Mouse (Mus musculus): ENCODE results near the gene Rrbp1. TPM values are rescaled to one million over a fixed set of nuclear protein-coding genes. Genes with fewer than 3 reads are reported as not detected.

Rrbp1 gene
- polyA plus RNA-seq, 1 experiment from 2014 or later = 102 TPM

DNA sequence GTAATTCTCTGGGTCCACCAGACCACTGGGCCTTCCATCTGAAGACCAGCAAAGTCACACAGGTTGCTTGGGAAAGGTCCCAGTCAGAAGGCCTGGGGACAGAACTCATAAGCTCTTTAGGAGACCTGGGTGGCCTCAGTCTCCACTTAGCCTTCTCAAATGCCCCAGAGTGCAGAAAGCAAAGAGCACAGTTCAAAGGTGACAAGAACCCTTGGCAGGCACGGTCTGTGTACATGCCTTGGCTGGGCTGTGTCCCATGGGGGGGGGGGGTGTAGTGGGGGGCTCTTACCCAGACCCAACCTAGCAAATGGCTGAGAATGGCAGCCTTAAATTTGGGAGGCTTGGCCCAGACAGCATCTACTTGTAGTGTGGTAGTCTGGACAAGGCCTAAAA is 60.0 kb downstream of the Rrbp1 start:
- Histone ChIP-seq H3K36me3 (peaks cover 98% of the 10 kb centered on the region), H3K27ac (no peak overlapping the region), H3K27me3 (no peaks in the 10 kb centered on the region), H3K9ac (no peak overlapping the region), H3K4me2 (replicated peaks) (no peak overlapping the region), H3K4me1 (no peaks in the 10 kb centered on the region), H3K4me3 (no peak overlapping the region), H3K9me3 (no peaks in the 10 kb centered on the region)
- 35% methylated on average over 1 of the region's 1 CpGs for WGBS
- no peak for ATAC-seq (ENCODE audit: insufficient number of reproducible peaks, insufficient read depth, low FRiP score, low TSS enrichment)

DNA sequence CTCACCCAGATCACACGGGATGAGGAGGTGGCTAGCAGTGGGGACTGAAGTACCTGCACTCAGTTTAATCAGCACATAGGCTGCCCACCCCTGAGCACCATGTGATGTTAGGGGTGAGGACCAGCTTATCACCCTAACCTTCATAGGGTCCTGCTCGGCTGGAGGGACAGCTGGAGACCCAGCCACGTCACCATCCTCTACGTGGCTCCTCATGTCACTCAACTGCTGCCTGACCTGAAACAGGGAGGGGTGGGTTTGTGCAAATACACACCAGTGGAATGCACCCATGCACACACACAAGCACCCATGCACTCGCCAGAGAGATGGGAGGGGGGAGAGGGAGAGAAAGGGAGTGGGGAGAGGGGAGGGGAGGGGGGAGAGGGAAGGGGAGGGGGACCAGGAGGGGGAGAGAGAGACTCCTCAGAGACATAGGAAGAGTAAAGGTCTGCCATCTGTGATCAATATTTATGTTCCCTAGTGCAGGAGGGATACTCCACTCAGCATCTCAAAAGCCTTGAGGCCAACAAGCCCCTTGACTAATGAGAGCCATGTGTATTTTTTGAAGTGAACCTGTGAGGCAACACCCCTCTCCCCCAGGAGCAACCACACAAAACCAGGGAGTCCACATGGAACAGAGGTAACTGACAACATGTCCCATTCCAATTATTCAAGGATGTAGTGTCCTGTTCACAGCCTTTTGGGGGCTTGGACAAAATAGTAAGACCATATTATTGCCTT is 60.6 kb downstream of the Rrbp1 start:
- no peak overlapping the region for H3K27ac ChIP-seq
- WGBS = 65% methylated on average over 5 of the region's 5 CpGs

DNA sequence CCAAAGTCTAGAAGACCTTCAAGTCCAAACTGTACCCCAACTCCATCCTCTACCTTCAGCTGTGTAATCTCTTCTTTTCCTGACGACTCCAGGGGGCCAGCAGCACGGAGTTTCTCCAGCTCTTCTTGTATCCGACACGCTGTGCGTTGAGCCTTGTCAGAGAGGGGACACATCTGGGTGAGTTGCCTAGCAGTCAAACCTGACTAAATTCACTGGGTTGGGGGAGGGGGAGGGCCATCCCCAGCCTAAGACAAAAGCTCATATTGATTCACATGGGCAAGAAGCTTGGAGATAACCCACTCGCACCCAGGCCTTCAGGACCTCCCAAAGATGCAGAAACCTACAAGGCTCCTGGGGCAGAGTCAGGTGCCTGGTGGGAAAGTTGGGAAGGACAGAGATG is 61.8 kb downstream of the Rrbp1 start:
- no peaks in the 10 kb centered on the region for H3K4me1 ChIP-seq
- 94% methylated on average over 6 of the region's 6 CpGs for WGBS
- peaks cover 97% of the 10 kb centered on the region for H3K36me3 ChIP-seq
- ATAC-seq (ENCODE audit: insufficient number of reproducible peaks, insufficient read depth, low FRiP score, low TSS enrichment) = no peak
- no peak overlapping the region for H3K27ac ChIP-seq
- H3K4me3 ChIP-seq = no peak overlapping the region
- no peaks in the 10 kb centered on the region for H3K27me3 ChIP-seq
- no peaks in the 10 kb centered on the region for H3K9me3 ChIP-seq
- H3K9ac ChIP-seq = no peak overlapping the region
- no peak overlapping the region for H3K4me2 ChIP-seq (replicated peaks)

More for the DNA sequence above, 60.6 kb downstream of the Rrbp1 start:
- no peaks in the 10 kb centered on the region for H3K9me3 ChIP-seq
- peaks cover 98% of the 10 kb centered on the region for H3K36me3 ChIP-seq
- H3K27me3 ChIP-seq = no peaks in the 10 kb centered on the region
- H3K4me1 ChIP-seq = no peaks in the 10 kb centered on the region
- H3K4me2 ChIP-seq (replicated peaks) = no peak overlapping the region
- H3K4me3 ChIP-seq = no peak overlapping the region
- no peak for ATAC-seq (ENCODE audit: insufficient number of reproducible peaks, insufficient read depth, low FRiP score, low TSS enrichment)
- no peak overlapping the region for H3K9ac ChIP-seq

DNA sequence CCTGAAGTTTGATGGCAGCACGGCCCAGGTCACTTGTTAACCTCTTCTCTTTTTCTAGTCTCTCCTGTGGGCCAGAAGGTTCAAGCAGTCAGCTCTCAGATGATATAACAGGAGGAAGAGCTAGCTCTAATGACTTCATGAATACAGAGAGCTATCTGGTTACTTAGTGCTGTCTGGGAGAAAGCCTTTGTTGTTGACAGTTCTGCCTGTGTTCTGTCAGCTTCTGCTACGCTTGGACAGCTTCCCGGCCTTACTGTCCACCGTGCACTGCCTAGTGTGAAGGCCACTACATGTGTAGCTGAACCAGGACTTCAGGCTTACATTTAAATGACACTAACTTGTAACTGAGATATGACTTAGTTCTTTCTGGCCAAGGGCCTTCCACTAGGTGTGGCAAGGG is 62.6 kb downstream of the Rrbp1 start:
- H3K27ac ChIP-seq = no peak overlapping the region

DNA sequence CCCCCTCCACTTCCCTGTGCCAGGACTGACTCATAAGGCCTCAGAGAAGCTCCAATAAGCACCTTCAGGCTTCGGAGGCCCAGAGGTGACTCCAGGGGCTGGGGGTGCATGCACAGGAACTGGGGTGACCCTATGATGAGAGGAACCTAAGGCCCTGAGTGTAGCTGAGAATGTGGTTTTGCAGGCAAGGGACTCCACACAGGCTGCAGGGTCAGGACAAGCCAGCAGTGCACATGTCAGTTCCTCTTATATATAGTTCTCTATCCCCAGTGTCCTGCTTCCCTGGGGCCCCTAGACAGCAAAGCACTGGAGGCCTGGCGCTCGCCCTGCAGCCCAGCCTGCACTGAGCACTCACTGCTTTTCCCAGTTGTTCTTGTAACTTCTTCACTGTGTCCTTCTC is 63.1 kb downstream of the Rrbp1 start:
- Histone ChIP-seq H3K36me3 (peaks cover 96% of the 10 kb centered on the region), H3K9ac (no peak overlapping the region), H3K4me1 (no peaks in the 10 kb centered on the region), H3K27me3 (no peaks in the 10 kb centered on the region), H3K4me3 (no peak overlapping the region), H3K9me3 (no peaks in the 10 kb centered on the region), H3K4me2 (replicated peaks) (no peak overlapping the region), H3K27ac (no peak overlapping the region)
- 89% methylated on average over 3 of the region's 3 CpGs for WGBS
- ATAC-seq (ENCODE audit: insufficient number of reproducible peaks, insufficient read depth, low FRiP score, low TSS enrichment) = no peak

More for the DNA sequence above, 62.6 kb downstream of the Rrbp1 start:
- H3K36me3 ChIP-seq = peaks cover 97% of the 10 kb centered on the region
- H3K4me2 ChIP-seq (replicated peaks) = no peak overlapping the region
- H3K9ac ChIP-seq = no peak overlapping the region
- 89% methylated on average over 4 of the region's 4 CpGs for WGBS
- H3K4me1 ChIP-seq = no peaks in the 10 kb centered on the region
- H3K27me3 ChIP-seq = no peaks in the 10 kb centered on the region
- H3K4me3 ChIP-seq = no peak overlapping the region
- no peaks in the 10 kb centered on the region for H3K9me3 ChIP-seq
- ATAC-seq (ENCODE audit: insufficient number of reproducible peaks, insufficient read depth, low FRiP score, low TSS enrichment) = no peak

DNA sequence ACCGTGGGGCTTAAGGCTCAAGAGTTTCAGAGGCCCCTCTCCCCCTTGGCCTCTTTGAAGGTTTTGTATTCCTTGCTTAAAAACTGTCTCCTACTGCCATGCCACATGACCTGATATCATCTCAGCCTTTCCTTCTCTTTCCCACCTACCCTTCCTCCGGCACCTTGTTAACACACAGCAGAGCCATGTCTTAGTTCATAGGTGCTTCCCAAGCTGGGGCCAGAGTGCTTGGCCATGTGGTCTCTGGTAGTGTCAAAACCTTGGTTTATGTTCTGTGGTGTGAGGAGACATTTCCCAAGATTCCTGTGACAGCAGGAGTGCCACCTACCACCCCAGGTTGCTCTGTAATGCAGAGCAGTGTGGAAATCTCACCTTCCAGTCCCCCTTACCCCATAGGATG is 64.7 kb downstream of the Rrbp1 start:
- Histone ChIP-seq H3K27me3 (no peaks in the 10 kb centered on the region), H3K9me3 (no peaks in the 10 kb centered on the region), H3K36me3 (peaks cover 85% of the 10 kb centered on the region), H3K4me2 (replicated peaks) (no peak overlapping the region), H3K9ac (no peak overlapping the region), H3K4me3 (no peak overlapping the region), H3K27ac (no peak overlapping the region), H3K4me1 (no peaks in the 10 kb centered on the region)
- no peak for ATAC-seq (ENCODE audit: insufficient number of reproducible peaks, insufficient read depth, low FRiP score, low TSS enrichment)
- 95% methylated on average over 2 of the region's 2 CpGs for WGBS

DNA sequence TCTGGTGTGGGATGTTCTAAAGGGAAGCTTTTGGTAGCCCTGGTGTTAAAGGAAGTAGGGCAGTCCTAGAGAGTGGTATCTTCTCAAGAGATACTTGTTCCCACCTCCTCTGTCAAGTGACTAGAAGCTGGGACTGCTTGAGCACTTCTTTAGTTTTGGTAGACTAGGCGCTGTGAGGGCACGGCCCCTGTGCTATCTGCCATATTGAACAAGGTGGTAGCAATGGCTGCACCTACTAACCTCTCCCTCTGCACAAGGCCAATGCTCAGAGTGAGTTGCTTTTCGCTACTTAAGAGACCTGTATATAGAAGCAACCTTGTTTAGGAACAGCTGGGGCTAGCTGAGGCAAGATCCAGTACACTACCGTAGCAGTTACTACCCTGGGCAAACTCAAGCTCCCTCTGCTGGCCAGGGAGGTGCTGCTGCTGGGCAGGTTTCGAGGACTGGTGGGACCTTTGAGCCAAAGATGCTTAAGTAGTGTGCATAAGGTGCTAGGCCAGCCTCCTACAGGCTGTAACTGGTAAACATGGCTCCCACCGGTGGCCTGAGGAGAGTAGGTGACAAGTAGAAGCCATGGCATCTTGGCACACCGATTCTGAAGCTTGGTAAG is 65.5 kb downstream of the Rrbp1 start:
- H3K36me3 ChIP-seq = peaks cover 86% of the 10 kb centered on the region

DNA sequence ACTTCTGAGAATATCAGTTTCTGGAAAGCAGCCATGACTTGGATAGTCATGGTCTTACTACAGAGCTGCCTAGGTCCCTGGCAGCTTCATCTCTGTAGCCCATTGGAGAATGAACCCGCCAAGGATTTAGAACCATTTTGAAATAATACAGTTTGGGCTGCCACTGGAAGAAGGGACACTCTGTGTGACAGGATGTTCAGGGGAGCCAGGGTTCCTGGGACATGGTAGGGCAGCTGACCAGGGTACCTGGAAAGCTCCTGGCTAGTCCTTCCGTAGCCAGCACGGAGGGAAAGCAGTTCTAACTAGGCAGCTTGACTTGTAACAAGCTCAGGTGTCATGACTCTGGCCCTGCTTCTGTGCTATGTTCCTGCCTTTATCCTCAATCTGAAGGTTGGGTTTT is 66.3 kb downstream of the Rrbp1 start:
- peaks cover 86% of the 10 kb centered on the region for H3K36me3 ChIP-seq
- no peaks in the 10 kb centered on the region for H3K27me3 ChIP-seq
- no peak overlapping the region for H3K9ac ChIP-seq
- no peak overlapping the region for H3K4me2 ChIP-seq (replicated peaks)
- WGBS = 88% methylated on average over 3 of the region's 3 CpGs
- H3K9me3 ChIP-seq = no peaks in the 10 kb centered on the region
- H3K4me1 ChIP-seq = no peaks in the 10 kb centered on the region
- ATAC-seq (ENCODE audit: insufficient number of reproducible peaks, insufficient read depth, low FRiP score, low TSS enrichment) = no peak
- no peak overlapping the region for H3K27ac ChIP-seq
- no peak overlapping the region for H3K4me3 ChIP-seq

More for the DNA sequence above, 65.5 kb downstream of the Rrbp1 start:
- H3K27me3 ChIP-seq = no peaks in the 10 kb centered on the region
- no peak for ATAC-seq (ENCODE audit: insufficient number of reproducible peaks, insufficient read depth, low FRiP score, low TSS enrichment)
- no peaks in the 10 kb centered on the region for H3K4me1 ChIP-seq
- no peaks in the 10 kb centered on the region for H3K9me3 ChIP-seq
- no peak overlapping the region for H3K9ac ChIP-seq
- no peak overlapping the region for H3K27ac ChIP-seq
- 95% methylated on average over 7 of the region's 7 CpGs for WGBS
- H3K4me3 ChIP-seq = no peak overlapping the region
- no peak overlapping the region for H3K4me2 ChIP-seq (replicated peaks)

DNA sequence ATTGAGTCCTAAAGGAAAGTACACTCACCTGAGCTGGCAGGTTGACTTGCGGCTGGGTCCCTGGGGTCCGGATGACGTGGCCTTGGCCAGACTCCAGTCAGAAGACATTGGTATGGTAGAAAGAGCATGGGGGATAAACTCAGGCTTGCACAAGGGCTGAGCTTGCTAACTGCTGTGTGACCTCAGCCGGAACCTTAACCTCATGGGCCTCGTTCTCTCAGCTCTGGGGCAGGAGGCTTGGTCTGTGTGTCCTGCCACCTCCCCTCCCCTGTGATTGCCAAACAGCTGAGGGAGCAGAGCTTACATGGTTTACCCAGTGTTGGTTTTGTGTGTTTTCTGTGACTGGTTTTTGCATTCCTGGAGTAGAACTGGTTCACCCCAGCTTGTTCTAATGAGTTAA is 70.7 kb downstream of the Rrbp1 start:
- WGBS = 82% methylated on average over 5 of the region's 5 CpGs
- peaks cover 58% of the 10 kb centered on the region for H3K36me3 ChIP-seq
- no peak overlapping the region for H3K4me3 ChIP-seq
- H3K9me3 ChIP-seq = no peaks in the 10 kb centered on the region
- H3K27ac ChIP-seq = no peak overlapping the region
- H3K4me2 ChIP-seq (replicated peaks) = no peak overlapping the region
- H3K9ac ChIP-seq = no peak overlapping the region
- H3K4me1 ChIP-seq = no peaks in the 10 kb centered on the region
- ATAC-seq (ENCODE audit: insufficient number of reproducible peaks, insufficient read depth, low FRiP score, low TSS enrichment) = no peak
- no peaks in the 10 kb centered on the region for H3K27me3 ChIP-seq

DNA sequence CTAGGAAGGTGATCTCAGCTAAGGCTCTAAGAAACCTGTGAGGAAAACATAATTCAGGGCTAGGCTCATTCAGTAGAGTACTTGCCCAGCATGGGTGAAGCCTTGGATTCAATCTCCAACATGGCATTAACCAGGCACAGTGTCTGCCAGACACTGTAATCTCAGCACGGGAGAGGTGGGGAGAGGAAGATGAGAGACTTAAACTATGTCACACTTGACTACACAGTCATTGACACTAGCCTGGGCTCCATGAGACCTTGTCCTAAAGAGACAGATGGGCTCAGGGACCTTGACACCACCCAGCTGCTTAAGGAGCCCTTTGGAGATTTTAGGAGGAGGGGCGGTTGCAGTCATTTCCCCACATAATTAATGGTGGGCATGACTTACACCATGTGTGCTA is 73.2 kb downstream of the Rrbp1 start:
- no peak overlapping the region for H3K4me3 ChIP-seq
- WGBS = 78% methylated on average over 2 of the region's 2 CpGs
- H3K27me3 ChIP-seq = no peaks in the 10 kb centered on the region
- H3K9me3 ChIP-seq = no peaks in the 10 kb centered on the region
- no peak overlapping the region for H3K4me2 ChIP-seq (replicated peaks)
- no peak overlapping the region for H3K27ac ChIP-seq
- peaks cover under 1% of the 10 kb centered on the region; the same call in 1 of the 2 replicates for H3K4me1 ChIP-seq
- no peak overlapping the region for H3K9ac ChIP-seq
- no peak for ATAC-seq (ENCODE audit: insufficient number of reproducible peaks, insufficient read depth, low FRiP score, low TSS enrichment)
- H3K36me3 ChIP-seq = peaks cover 36% of the 10 kb centered on the region

DNA sequence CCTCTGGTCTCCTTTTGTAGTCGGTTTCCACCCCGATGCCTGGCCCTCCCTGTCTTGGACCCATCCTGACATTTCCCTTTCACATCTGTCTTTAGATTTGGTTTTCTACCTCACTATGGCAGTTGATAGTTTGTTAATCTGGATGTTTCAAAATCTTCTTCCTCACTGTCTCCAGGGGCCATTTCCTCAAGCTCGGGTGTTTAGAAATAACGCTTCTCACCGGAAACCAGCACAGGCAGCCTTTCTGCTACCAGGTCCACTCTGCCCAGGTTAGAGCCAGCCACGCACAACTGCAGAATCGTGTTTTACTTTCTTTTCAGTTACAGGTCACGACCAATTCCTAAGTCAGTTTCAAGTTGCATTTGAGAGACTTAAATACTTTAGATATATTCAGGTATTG is 76.6 kb downstream of the Rrbp1 start:
- H3K36me3 ChIP-seq = peaks cover 13% of the 10 kb centered on the region
- 90% methylated on average over 8 of the region's 8 CpGs for WGBS
- H3K4me2 ChIP-seq (replicated peaks) = no peak overlapping the region
- H3K27me3 ChIP-seq = no peaks in the 10 kb centered on the region
- no peaks in the 10 kb centered on the region for H3K9me3 ChIP-seq
- H3K4me3 ChIP-seq = no peak overlapping the region
- no peak overlapping the region for H3K9ac ChIP-seq
- peaks cover 6% of the 10 kb centered on the region; the same call in 1 of the 2 replicates for H3K4me1 ChIP-seq
- no peak overlapping the region for H3K27ac ChIP-seq
- no peak for ATAC-seq (ENCODE audit: insufficient number of reproducible peaks, insufficient read depth, low FRiP score, low TSS enrichment)

DNA sequence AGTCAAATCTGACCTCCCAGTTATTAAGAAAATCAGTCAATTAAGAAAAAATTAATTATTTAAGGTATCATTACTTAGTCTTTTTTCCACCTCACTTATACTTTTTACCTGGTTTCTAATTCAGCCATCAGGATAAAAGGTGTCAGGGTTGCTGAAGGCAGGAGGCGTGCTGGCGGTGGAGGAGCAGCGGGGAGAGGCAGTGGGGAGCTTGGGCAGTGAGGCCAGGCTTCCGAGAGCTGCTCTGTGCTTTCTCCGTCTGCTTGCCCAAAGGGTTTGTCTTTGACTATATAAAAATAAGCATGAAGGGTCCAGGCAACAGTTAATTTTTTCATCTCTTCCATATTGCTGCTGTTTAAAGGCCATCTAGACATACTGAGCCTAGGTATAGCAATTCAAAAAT is 77.5 kb downstream of the Rrbp1 start:
- no peak overlapping the region for H3K4me3 ChIP-seq
- no peak overlapping the region for H3K27ac ChIP-seq
- H3K9me3 ChIP-seq = no peaks in the 10 kb centered on the region
- peaks cover 3% of the 10 kb centered on the region; the same call in 1 of the 2 replicates for H3K36me3 ChIP-seq
- no peak overlapping the region for H3K4me2 ChIP-seq (replicated peaks)
- H3K27me3 ChIP-seq = no peaks in the 10 kb centered on the region
- peaks cover 6% of the 10 kb centered on the region; the same call in 1 of the 2 replicates for H3K4me1 ChIP-seq
- H3K9ac ChIP-seq = no peak overlapping the region
- 88% methylated on average over 5 of the region's 5 CpGs for WGBS
- ATAC-seq (ENCODE audit: insufficient number of reproducible peaks, insufficient read depth, low FRiP score, low TSS enrichment) = no peak

Data from embryonic facial prominence, embryonic 12.5 days (tissue).